Mouse (Mus musculus) T-helper 17 cell (primary cell): ENCODE measurements at regions not wholly inside any gene's neighbourhood (a gene's known extent, or its start where the extent isn't known, plus 50 kb on each side); places are given as distances from the start of the nearest gene placed in this dataset.
"Not testable (repeated sequence)": the region's sequence is repeated elsewhere in the genome, so short reads cannot be mapped to it uniquely, and the experiment has no call there.

Experiments used
- in situ Hi-C, 2 experiments: fragments of 300-600 bp; cut with MboI, MseI; formaldehyde crosslinking; loops; 1 replicate in 1 of 2; 2 replicates in 1 of 2; pipeline ENCODE4 v1.15.1; 2025; ENCODE audit warnings: high pct_unique_total_duplicates in 2 of 2

DNA sequence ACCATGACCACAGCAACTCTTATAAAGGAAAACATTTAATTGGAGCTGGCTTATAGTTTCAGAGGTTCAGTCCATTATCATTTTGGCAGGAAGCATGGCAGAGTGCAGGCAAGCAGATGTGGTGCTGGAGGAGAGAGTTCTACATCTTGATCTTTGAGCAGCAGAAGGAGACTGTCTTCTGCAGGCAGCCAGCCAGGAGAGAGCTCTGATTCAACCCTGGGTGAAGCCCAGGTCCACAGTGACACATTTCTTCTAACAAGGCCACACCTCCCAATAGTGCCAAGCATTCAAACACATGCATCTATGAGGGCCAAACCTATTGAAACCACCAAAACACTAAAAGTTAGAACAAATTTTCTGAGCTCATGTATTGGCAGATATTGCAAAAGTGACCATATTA lies 117.0 kb upstream of the Nxpe4 start:
- in situ Hi-C loops, result no loop called here

DNA sequence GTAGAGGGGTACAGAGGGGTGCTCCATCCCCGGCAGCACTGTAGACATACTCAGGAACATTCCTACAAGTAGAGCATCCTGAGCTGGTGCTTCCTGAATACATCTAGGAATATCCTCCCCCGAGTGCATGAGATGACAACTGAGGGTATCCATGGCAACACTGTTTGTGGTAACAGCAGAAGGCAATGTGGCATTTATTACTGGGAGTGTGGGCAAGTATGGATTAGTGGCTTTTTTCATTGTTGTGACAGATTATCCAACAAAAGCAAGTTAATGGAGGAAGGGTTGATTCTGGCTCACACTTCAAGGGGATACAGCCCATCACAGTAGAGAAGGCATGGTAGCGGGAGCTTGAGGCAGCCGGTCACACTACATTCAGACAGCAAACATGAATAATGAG lies 114.0 kb upstream of the Nxpe4 start:
- in situ Hi-C loops, result no loop called here

DNA sequence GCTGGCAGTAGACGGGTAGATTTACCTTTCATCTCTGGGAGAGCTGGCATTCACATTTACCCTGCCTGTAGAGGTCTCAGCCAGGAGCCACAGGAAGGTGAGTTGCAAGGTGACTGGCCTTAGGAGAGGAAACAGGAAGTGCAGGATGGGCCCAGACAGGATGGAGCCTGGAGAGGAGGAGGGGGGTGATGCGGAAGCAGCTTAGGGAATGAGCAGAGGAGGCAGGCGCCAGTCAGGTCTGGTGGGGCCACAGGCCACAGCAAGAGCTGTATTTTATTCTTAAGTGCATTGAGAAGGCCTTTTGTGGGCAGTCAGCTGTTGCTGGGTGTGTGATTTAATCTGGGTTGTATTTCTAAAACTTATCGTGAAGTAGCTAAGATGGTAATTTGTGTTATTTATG lies 108.2 kb upstream of the Nxpe4 start:
- in situ Hi-C loops, result no loop called here

DNA sequence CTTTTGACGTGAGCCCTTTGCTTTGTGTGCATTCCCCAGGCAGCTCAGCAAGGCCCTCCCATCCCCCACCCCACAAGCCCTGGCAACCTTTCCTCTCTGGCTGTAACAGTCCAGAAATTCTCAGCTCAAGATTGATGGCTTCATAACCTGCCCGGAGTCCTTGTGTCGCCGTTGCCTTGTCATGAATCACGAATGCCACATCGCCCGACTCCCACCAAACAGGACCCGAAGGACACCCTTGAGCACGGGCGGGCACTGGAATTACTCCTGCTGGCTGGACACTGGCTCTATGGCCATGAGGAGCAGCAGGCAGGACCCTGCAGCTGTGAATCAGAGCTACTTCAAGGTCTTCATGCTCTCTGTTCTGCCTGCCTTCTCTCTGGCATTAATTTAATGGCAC lies 106.6 kb upstream of the Nxpe4 start:
- in situ Hi-C loops, result no loop called here

DNA sequence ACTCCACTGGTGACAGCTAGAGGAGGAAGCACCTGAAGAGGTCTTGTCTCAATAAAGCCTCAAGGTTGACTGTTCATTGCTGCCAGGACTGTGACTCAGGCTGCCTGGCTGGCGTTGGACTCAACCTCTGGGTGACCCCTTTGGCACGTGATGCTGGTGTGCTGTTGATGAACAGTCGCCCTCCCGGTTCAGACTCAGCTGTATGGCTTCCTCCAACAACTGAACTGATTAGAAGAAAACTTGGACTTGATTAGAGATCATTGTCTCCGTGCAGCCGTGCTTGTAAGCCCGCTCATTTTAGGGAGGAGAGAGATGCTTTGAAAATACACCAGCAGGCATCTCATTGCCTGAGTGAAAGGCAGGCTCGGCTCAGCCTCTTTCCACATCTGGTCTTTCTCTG lies 103.2 kb upstream of the Nxpe4 start:
- in situ Hi-C loops, result no loop called here

DNA sequence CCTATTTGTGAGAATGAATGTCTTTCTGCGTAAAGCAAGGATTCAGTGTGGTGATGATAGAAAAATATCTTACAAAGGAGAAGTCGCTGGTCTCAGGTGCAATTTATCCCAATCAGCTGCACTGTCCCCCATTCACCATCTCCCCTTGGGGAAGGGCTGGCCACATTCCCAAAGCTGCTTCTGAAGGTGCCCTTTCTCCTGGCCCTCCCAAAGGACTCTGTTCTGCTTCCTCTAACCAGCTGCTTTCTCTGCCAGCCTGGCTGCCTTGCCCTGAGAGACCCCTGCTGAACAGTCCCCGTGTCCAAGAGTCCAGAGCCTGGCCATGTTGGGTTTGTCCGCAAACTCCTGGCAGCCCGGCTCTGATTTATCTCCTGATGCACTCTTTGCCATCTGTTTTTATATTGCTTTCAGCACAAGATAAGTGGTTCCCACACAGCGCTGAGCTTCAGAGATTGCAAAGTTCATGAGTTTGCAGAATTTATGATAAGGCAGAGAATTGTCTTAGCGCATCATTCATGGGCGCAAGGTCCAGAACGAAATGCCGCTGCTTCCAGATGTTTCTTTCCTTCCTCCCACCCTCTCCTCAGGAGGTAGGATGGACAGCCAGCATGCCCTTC lies 102.2 kb upstream of the Nxpe4 start:
- in situ Hi-C loops, result no loop called here

DNA sequence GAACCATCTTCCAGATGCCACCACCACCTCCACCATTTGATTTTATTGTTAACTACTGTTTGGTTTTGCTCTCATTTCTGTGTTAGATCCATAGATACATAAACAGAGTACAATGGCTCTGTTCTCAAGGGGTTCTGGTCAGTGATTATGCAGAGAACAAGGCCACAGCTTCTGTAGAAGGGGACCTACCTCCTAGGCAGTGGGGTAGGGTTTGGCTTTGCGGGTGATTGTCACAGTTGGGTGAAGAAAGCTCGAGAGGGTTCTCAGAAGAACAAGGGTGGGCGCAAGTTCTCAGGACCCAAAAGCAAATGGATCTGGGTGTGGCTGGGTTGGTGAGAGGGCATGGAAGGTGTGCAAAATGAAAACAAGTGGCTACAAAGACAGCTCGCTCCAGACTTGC lies 100.8 kb upstream of the Nxpe4 start:
- in situ Hi-C loops, result no loop called here

DNA sequence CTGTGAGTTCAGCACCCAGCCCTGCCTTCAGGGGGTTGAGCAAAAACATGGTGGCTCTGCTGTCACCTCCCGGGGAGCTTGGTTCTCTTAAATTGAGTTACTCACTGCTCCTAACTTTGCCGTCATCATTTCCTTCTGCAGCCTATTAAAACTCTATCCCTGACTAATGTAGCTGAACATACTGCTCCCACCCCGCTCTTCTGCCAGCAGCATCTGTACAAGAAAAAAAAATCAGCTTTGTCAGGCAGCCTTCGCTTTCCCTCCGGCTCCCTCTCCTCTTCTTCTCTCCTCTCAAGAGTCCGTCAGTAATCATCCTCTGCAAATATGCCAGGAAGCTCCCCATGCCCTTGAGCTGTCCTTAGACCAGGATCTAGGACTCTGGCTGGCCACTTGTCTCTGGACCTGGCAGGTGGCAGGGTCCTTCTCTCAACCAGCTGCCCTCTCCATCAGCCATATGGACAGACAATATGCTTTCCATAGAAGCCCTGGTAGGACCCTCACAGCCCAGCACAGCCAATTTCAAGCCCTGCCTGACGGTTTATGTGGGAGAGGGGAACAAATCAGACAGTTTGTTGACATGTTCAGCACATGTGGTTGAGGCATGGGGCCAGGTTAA lies 95.0 kb upstream of the Nxpe4 start:
- in situ Hi-C loops, result loop anchor here in 1 of 2 experiments (5.0 kb wide), 1 partner anchor 1115 kb away; no protein-coding TSS in a partner anchor

DNA sequence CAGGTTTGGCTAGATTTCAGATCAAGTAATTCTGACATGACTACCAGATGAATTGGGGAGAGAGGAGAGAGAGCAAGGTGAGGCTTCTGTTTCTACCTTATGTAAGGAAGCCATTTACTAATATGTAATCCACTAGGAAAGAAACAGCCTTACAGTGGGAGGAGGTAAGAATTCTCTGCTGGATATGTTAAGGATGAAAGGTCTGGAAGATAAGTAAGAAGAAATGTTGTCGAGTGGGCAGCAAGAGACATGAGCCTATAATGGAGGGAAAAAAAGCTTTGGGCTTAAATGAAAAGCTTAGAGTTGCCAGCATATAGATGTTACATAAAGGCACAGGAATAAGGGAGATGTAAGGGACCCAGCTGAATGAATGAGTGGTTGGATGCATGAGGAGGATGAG lies 89.2 kb upstream of the Nxpe4 start:
- in situ Hi-C loops, result no loop called here

DNA sequence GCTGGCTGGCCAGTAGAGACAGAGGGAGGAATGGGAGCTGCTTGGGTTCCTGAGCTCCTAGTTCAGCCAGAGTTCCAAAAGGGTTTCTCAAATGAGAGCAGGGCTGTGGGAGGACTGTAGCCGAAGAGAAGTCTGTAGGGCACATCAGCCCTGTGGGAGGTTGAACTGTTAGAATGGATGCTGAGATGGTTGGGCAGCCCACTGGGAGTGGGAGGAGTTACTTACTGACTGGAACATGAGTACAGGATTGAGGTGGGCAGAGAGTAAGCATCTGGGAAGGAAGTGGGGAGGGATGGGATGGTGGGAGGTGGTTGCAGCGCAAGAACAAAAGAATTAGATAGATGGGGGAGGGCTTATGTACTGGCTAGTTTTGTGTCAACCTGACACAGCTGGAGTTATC lies 88.7 kb upstream of the Nxpe4 start:
- in situ Hi-C loops, result no loop called here

DNA sequence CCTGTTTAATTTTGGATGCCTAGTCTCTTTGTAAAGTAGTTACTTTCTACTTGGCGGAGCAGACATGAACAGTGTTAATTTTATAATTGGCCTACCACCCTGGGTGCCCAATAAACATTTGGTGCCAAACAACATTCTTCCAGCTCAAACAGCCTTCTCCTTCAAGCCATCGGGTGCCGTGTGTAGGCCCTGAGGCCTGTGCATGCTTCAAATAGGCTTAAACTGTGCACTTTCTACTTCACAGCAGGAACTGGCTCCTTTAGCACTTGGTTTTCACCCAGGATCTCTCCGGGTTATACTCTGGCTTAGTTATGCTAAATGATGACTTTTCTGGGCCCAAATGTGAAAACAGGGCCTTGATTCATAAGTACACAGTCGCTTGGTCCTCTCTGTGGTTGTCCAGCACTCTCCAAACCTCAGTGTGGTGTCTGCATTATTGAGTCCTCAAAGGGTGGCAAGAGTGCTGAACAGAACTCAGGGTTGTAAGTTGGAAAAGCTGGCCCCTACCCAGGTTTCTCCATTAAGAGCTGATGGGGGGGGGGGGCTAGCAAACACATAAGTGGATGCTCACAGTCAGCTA lies 86.1 kb upstream of the Nxpe4 start:
- in situ Hi-C loops, result no loop called here

DNA sequence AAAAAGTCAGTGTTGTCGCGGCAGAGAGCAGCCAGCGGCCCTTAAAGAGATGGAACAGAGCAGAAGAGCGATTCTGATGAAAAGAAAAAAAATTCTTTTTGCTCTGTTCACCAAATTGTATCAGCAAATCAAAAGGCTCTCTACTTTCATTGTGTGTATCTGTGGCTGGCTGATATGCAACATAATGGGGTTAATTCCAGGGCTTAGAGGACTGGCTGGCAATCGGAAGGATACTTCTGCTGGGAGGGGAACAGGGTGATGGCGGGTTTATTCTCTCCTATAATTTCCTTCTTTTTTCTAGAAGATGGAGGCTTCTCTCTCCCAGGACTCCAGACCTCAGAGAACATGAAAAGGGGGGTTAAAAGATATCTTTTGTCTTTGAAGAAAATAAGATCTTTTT lies 79.4 kb upstream of the Nxpe4 start:
- in situ Hi-C loops, result no loop called here

DNA sequence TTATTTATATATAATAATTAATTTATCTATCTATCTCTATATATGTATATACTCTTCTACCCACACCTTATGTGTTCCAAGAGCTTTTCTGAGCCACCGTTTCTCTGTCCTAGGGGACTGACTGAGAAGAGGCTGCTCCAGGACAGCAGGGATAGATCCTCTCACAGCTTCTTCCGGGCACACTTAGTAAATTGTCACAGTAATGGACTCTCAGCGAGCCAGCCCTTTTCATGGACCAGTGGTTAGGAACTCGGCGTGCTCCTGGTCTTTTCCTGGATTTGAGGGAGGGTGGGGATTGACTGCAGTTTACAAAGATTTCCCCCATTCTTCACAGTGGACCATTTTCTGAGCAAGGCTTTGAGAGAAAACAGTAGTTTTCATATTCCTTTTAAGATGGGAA lies 77.6 kb upstream of the Nxpe4 start:
- in situ Hi-C loops, result not testable (repeated sequence)

DNA sequence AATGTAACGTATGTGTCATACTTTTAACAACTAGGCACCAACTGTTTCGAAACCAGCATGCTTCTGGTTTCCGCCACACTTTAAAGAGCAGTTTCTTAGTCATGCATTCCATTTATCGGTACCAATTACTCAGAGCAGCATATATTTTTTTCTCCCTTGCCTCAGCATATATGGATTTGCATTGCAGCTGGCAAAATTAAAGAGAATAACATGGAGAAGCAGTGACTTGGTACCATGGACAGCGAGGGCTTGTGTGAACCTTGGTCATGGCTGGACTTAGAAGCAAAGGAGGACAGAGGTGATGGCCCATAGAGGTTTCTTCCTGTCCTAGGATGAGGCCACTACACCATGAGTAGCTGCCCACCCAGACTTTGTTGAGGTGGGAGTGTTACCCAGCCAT lies 72.2 kb upstream of the Nxpe4 start:
- in situ Hi-C loops, result no loop called here

DNA sequence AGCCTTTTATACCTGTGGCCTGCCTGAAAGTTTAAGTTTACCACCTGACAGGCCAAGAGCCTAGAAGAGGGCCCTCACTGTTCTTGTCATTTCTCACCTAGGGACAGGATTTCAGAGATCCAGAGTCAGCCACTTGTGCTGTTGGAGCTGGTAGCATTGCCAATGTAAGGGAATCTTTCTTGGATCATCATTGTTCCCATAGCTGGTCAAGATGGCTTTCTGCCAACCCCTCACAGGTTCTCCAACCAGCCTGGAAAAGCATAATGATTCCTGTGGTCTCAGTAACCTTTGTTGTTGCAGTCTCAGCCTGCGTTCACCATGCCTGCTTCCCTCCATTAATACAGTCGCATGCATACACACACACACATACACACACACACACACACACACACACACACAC lies 67.1 kb upstream of the Nxpe4 start:
- in situ Hi-C loops, result no loop called here

DNA sequence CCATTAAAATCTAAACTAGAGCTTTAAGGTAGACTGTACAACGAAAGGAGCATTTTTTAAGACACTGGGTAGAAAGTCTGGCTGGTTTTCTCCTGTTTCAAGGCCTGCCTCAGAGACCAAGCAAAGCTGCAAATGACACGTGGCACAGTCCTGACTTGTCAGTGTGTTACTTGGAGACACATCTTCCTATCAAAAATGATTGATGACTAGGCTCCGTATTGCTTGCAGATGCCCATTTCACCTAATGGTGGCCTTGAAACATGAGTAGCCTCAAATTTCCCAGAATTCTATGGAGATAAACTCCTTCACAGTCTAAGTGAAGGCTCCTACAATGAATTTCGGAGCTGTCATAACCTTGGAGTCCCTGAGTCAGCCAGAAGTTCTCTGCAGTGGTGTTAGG lies 62.0 kb upstream of the Nxpe4 start:
- in situ Hi-C loops, result no loop called here

DNA sequence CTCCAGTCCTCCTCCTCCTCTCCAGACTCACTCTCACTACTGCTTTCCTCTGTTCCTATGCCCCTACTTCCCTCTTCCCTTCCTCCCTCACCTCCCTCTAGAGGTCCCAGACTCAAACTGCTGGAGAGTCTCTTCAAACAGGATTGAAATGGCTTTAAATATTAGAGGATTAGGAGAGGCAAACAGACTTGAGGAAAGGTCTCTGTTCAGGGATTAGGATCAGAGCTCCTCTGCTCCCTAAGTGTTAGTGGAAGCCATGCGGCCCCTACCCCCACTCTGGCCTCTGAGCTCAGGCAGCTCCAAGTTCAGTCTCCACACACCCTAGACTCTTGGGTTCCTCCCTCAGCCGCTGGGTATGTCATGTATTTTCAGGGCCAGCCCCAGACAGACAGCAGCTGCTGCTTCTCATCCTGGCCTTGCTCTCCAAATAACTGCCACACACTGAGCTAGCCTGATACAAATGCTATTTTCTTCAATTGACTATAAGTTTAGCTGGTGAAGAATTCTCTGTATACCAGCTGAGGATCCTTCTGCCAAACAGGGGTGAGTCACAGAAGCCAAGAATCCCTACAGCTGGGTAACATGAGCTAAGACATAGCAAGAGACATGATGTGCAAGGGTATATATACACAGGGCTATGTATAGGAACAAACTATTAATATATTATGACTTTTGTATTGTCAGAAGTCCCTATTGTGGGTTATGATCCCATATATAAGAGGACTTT lies 55.2 kb upstream of the Nxpe4 start:
- in situ Hi-C loops, result no loop called here

DNA sequence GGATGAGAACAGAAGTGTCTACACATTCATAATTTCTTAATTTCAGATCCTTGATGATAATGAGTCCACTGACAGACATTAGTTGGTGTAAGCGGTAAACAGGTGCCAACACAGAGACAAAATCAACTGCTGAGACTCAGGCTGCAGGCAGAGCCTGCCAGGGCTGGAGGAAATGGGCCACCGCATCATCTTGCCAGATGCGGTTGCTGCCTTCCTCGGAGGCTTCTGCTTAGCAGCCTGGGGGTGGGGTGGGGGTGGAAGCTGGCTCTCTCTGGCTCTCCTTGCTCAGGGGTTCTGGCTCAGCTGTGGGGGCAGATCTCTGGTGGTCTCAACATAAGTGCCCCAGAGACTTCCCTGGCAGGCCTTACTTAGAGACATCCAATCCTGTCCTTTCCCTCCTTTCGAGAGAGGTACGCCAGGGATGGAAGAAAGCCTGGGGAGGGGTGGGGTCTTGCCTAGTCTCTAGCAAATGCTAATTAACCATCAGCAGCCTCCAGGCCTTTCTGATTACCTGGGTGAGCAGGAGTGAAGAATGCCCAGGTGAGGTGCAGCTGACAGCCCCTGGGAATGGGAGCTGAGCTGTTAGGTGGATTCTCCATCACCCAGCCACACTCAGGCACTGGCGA lies 52.7 kb upstream of the Nxpe4 start:
- in situ Hi-C loops, result no loop called here

DNA sequence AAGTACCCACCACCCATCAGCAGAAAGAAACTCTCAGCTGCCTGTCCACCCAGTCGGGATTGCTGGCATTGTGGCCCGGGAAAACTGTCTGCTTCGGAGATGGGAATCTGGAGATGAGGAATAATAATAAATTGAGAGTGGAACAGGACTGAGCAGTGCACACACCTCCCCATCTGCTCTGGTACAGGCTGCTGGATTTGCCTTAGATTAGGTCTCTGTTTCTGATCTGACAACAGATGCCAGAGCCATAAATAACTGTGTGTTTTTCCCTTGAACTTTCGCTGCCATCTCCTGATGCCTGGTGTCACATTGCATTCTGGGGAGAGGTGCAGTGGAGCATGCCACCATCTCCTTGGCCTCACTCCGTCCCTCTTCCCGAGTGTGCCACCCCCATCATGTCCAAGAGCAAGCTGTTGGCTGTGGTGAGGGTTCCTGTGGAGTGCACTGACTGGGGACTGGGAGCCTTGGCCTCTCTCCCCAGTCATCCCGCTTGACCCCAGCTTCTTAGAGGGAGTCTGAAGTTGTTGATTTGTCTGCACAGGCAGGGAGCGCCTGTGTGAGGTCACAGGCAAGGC lies 50.4 kb upstream of the Nxpe4 start:
- in situ Hi-C loops, result no loop called here
